Mouse (Mus musculus) megakaryocyte, embryonic 14.5 days (primary cell): Measurements from ENCODE around the gene Def8.

ENCODE experiments used
- FLI1 ChIP-seq: IDR thresholded peaks from 2 replicates; pipeline ENCODE4 v1.6.1; 2012; ENCODE audit warnings: low read length, inconsistent platforms, mixed read lengths
- GATA1 ChIP-seq: IDR thresholded peaks from 3 replicates; pipeline ENCODE4 v1.6.1; 2012; ENCODE audit warnings: mixed read lengths, low read length, inconsistent platforms, borderline replicate concordance

DNA sequence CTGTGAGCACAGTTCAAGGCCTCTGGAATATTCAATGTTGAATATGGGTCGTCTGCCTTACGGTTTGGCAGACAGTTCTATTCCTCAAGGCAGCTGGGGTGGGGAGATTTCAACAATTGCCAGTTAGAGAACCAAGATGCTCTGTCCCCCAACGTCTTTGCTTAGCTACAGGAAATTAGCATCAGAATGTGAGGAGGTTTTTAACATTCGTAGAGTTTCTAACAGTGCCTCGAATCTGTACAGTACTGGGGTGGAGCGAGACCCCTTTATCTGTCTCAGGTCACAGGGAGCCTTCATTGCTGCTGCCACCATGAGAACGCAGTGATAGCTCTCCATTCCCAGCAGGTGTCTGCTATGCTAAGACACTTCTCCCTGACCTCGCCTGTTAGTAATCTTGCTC lies 47.2 kb upstream of the Def8 start:
- TF ChIP-seq GATA1 (no peak), FLI1 (no peak)
